Mouse (Mus musculus) urinary bladder, postnatal 4 days (tissue): ENCODE results near the gene AC124108.1.

ENCODE experiments used
- DNase-seq, 2 experiments: peaks; one replicate each; pipeline ENCODE4 v3.0.0; 2021 to 2022; ENCODE audit warnings: low spot score in 2 of 2

The AC124108.1 gene

GRCm38 (mm10) chr1:132164780-132165518 lies 26.3 kb upstream of the AC124108.1 start:
- DNase-seq, result no peak

GRCm38 (mm10) chr1:132165859-132166258 lies 25.4 kb upstream of the AC124108.1 start:
- DNase-seq, result no peak

DNA sequence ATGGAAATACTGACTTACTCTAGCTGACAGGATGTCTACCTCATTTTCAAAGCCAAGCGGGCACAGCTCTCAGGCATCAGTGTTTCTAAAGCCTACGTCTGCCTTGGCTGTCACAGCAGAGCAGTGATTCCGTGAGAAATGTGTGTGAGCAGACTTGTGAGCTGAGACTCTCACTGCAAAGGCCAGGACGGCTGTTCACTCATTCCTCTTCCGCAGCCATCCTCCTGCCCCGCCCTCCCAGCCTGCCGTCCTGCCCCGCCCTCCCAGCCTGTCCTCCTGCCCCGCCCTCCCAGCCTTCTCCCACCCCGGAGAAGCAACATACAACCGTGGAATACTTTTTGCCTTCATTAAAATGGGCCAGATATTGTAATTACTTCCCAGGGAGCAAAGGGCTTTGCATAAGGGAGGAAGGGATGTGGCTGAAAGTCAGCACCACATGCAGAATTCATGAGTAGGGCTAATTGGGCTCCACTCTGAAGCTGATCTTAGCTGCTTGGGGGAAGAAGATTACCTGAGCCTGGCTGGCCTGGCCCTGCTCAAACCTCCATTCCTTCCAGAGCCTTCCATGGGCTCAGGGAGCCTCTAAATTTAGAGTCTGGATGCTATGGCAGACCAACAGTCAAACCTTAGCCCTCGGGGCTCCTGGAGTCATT lies 23.0 kb upstream of the AC124108.1 start:
- no peak for DNase-seq

DNA sequence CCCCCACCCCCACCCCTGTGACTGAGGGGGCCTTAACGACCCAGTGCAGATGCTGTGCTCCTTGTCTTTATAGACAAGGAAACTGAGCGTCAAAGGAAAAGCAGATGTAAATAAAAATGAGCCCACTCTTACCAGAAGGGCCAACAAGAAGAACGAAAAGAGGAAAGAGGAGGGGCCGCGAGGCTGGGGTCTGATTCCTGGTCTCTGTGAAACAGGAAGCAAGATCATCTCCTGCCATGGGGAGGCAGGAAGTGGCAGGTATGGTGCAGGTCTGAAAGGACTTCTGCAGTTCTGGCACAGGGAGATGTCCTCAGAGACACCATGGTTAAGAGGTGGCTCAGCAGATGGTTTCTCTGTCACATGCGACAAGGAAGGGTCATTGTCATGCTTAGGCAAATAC lies 20.6 kb upstream of the AC124108.1 start:
- no peak for DNase-seq

DNA sequence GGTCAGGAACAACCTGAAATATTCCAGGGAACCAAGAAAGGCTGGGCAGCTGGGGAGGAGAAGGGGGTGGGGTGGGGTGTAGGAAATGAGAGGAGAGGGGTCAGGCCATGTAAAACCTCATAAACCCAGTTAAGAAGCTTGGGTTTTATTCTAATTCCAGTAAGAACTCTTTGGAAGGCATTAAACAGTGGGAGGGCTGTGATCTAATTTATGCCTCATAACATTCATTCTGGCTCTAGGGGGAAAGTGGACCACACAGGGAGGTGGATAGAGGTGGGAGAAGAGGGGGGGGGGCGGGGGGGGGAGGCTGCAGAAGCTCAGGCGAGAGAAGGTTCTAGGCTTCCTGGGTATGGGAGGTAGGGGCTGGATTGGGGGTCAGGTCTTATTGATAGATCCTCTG lies 19.6 kb upstream of the AC124108.1 start:
- DNase-seq, result no peak

- no peak for DNase-seq
These were observed 5.0 kb upstream of the AC124108.1 start for GRCm38 (mm10) chr1:132186303-132186702.

DNA sequence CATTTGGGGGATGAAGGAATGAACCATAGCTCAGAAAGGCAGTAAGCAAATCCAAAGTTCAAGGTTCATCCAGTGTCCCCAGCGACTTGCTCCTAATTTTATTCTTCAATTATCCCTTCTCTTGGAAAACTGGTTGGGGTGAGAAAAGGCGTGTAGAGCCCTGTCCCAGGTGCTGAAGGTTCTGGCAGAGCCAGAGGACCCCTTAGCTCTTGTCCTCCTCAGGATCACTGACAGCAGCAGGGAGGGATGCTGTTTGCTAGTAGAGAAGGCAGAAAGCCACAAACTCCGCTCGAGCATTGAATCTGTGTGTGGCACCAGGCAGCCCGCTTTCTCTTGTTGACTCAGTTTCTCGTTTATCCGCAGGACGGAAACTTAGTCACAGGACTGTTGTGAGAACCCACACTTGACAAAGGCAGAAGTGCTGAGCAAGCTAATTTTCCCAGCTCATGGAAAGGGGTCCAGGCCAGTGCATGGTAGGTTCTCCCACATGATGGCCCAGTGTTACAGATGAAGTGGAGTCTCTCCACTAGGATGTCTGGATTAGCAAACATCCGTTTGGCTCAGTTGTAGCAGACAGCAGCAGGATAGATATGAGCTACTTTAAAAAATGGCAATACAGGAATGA lies 2.7 kb upstream of the AC124108.1 start:
- peak in 1 of 2 experiments; percentile 56 for DNase-seq

DNA sequence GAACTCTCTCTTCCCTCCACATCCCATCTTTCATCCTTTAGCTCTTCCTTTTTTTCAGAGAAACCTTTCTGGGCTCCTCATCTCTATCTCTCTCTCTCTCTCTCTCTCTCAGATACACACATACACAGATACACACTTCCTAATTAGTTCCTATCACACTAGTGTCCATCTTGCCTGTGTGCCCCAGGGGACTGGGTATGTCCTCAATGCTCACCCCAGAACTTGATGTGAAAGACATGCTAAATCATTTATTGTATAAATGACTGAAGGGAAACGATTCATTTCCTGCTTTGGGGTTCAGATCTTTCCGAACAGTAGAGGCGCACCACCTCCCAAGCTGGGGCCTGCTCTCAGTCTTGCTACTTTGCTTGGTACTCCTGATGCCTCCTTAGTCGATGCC lies 2.0 kb upstream of the AC124108.1 start:
- DNase-seq, result no peak

GRCm38 (mm10) chr1:132190040-132190513 lies 1.2 kb upstream of the AC124108.1 start:
- DNase-seq, result peak in 1 of 2 experiments; percentile 60

- peak in 1 of 2 experiments; percentile 60 for DNase-seq
These were observed 600 bp upstream of the AC124108.1 start for GRCm38 (mm10) chr1:132190621-132191092.

- DNase-seq, result no peak
These were observed 776 bp downstream of the AC124108.1 start for GRCm38 (mm10) chr1:132191786-132192680.

DNA sequence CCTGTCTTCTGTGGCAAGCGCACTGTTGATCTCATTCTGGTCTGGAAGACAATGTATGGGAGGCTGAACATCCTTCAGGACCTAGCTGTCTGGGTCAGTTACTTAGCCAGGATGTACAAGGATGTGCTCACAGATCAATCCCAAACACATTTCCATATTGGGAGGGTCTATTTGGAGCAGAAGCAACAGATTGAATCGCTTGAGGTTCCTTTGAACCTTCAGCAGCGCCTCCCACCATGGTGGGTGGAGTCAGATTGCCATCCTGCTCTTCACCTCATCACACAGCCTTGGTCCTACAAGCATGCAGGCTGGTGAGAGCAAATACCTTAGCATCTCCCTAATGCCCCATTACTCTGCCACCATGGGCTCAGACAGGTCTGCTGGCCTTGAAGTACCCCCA lies 2.5 kb downstream of the AC124108.1 start:
- DNase-seq, result no peak

DNA sequence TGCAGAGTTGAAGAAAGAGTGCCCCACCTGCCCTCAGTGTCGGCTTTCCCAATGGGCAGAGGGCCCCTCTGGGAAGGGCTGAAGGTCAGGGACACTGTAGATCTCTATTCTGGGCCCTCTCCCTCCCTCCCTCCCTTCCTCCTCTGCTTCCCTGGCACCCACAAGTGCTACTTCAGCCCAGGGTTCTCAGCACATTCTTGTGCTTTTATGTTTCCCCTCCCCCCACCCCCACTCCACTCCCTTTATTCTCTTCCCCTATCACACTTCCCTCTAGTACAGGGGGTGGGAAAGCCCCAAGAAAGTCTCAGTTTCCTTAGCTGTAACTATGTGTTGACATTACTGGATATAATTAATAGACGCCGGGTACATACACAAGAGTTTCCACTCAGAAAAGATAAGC lies 3.4 kb downstream of the AC124108.1 start:
- DNase-seq, result no peak

- DNase-seq, result no peak
These were observed 3.8 kb downstream of the AC124108.1 start for GRCm38 (mm10) chr1:132195100-132195499.

GRCm38 (mm10) chr1:132195681-132196080 lies 4.4 kb downstream of the AC124108.1 start:
- no peak for DNase-seq

DNA sequence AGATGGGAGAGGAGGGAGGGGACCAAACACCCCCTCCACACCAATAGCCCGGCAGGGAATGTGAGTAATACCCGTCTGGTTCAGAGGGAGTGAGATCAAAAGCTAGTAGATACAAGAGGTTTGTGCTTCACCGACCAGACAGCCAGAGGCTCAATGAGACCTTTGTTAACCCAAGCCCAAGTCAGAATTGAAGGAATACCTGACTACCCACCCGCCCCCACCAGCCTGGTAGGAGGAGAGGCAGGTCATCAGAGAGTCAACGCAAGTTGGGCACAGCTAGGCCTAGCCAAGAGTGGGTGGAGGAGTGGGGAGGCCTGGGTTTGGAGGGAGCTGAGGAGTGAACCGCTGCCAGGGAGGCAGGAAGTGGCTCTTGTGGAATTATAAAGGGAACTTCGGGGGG lies 5.1 kb downstream of the AC124108.1 start:
- DNase-seq, result no peak

DNA sequence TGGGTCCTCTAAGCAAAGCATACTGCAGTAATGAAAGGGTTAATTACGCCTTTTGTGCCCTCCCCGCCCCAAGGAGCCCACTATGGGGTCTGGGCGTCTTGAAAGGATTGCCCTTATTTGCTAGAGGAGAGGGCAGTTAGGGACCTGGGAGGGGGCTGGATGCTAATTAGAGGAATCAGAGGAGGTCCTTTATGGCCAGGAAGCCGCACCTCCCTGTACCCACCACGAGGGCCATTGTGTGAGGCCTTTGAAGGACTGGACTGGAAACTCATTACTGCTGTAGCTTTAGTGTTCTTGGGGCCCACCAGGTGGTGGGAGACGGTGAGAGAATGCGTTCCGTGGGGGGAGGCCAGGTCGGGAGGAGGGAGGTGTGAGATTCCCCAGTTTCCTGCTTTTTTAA lies 6.4 kb downstream of the AC124108.1 start:
- no peak for DNase-seq

DNA sequence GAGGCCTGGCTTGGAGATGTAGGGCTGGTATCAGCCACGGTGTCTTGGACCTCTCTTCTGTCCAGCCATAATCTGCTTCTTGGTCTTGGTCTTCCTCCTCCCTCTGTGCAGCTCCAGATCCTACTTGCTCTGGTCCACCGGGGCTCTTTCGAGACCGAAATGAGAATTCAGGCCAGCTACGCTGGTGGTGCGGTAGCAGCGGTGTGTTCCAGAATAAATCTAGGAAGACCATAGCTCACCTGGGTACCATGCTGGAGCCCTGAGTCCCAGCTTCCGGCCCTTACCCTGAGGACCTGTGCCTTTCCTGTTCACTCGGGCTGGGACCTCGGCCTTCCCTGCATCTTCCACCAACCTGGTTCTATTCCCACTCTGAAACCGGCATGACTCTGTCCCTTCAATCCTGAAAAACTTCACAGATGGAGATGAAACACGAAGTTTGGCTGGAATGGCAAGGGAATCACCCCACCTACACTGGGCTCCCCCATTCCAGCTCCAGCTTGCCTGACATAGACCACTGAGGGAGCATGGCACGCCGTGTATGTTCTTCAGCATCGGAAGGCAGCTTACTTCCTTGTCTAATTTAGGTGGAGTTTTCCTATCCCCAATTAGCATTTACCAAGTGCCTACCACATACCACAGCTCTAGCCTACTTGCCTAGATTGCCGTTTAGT lies 7.3 kb downstream of the AC124108.1 start:
- DNase-seq, result no peak

DNA sequence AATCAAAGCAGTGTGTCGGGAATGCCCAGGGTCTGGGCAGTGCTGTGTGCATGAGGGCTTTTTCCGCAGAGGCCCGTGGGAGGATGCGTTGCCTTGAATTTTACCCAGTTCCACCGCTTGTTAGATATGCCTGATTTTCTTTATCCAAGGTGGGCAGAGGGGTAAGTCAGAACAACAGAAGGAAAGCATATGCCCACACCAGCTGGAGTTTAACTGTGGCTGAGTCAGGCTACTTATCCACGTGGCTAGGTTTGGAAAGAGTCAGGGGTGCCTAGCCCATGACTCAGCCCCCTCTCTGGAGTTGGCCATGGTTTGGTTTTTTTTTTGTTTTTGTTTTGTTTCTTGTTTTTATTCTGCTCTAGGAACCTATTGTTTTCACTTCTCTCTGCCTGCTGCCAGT lies 8.0 kb downstream of the AC124108.1 start:
- no peak for DNase-seq

DNA sequence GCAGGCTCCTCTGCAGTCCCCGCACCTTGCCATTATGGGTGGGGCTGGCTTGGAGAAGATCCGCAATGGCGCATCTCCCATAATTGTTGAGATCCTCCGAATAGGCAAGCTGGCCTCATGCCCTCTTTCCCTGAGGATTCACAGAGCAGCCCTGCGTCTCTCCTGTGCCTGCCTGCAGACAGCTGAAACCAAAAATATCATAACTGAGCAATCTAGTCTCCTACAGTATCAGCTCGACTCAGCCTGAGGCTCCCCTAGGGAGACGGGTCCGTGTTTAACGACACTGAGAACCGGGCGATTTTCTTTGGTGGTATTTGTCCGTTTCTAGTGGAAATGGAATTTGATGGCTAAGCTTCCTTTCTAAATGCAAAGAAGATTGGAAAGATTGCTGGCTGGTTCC lies 8.7 kb downstream of the AC124108.1 start:
- DNase-seq, result no peak
